Mouse (Mus musculus) neural tube, embryonic 15.5 days (tissue): Measurements from ENCODE around the gene Arhgef9. TPM values are rescaled to one million over a fixed set of nuclear protein-coding genes. Genes with fewer than 3 reads are reported as not detected.
A peak's percentile ranks its signal among the peaks of the same experiment; 100 is the strongest.

ENCODE experiments used
- ATAC-seq: fragments of 200-750 bp; cut with Nextera tagmentation; 2 replicates; pipeline ENCODE4 v1.8.0; 2017; ENCODE audit warnings: mild to moderate bottlenecking, moderate TSS enrichment, moderate library complexity; ENCODE audit not compliant: low FRiP score
- H3K27ac ChIP-seq: fragments of 300-500 bp; sonication (generic); replicated peaks from 2 replicates; pipeline ENCODE4 v1.5.1; 2015; ENCODE audit warnings: mild to moderate bottlenecking, inconsistent platforms
- H3K27me3 ChIP-seq: fragments of 300-500 bp; sonication (generic); replicated peaks from 2 replicates; pipeline ENCODE4 v1.6.1; 2015; ENCODE audit warnings: inconsistent platforms
- H3K36me3 ChIP-seq: fragments of 300-500 bp; sonication (generic); 2 replicates; pipeline ENCODE4 v1.6.1; 2015; ENCODE audit warnings: inconsistent platforms
- H3K4me1 ChIP-seq: fragments of 300-500 bp; sonication (generic); 2 replicates; pipeline ENCODE4 v1.6.1; 2015; ENCODE audit warnings: inconsistent platforms
- H3K4me2 ChIP-seq: fragments of 300-500 bp; sonication (generic); 2 replicates; pipeline ENCODE4 v1.6.1; 2015; ENCODE audit warnings: inconsistent platforms, mild to moderate bottlenecking, moderate library complexity
- H3K4me3 ChIP-seq: fragments of 300-500 bp; sonication (generic); replicated peaks from 2 replicates; pipeline ENCODE4 v1.5.1; 2015; ENCODE audit warnings: mild to moderate bottlenecking, inconsistent platforms
- H3K9ac ChIP-seq: fragments of 300-500 bp; sonication (generic); replicated peaks from 2 replicates; pipeline ENCODE4 v1.6.1; 2015; ENCODE audit warnings: mild to moderate bottlenecking, inconsistent platforms
- H3K9me3 ChIP-seq: fragments of 300-500 bp; sonication (generic); replicated peaks from 2 replicates; pipeline ENCODE4 v1.6.1; 2016; ENCODE audit warnings: inconsistent platforms
- WGBS: fragments of 180-500 bp; shearing (Covaris S2); methylation state at CpG from one replicate; pipeline ENCODE4 v1.1.7; 2015; ENCODE audit warnings: mixed read lengths; 5-methylcytosine and 5-hydroxymethylcytosine counted together
- polyA plus RNA-seq: library from polyadenylated mRNA; unstranded; fragments of >200 nt; fragmentation: Nextera tagmentation; extraction: Ambion mirVana; gene quantifications from 2 replicates; pipeline ENCODE4 v1.2.1, GENCODE M21; 2015

Arhgef9 gene
- polyA plus RNA-seq, 1 experiment from 2014 or later: 45.7 TPM

DNA sequence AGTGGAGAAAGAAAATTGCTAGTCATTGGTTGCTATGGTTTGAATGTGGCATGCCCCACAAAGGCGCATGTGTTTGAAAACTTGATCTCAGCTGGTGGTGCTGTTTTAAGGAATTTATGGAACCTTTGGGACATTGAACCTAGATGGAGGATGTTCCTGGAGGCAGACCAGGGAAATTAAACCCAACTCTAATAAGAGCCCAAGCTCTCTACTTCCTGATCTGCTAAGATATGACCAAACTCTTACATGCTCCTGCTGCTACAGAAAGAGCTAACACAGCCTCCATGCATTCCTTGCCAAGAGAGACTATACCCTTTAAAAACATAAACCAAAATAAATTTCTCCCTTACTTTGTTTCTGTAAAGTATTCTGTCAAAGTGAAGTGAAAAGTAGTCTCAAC lies 63.7 kb downstream of the Arhgef9 start:
- no peaks in the 10 kb centered on the region for H3K36me3 ChIP-seq
- H3K27me3 ChIP-seq: no peaks in the 10 kb centered on the region
- 64% methylated on average over 1 of the region's 1 CpGs for WGBS
- ATAC-seq: no peak
- H3K4me3 ChIP-seq: no peak overlapping the region
- no peaks in the 10 kb centered on the region for H3K9me3 ChIP-seq
- H3K27ac ChIP-seq: no peak overlapping the region
- no peak overlapping the region for H3K4me2 ChIP-seq
- H3K9ac ChIP-seq: no peak overlapping the region
- no peaks in the 10 kb centered on the region for H3K4me1 ChIP-seq

DNA sequence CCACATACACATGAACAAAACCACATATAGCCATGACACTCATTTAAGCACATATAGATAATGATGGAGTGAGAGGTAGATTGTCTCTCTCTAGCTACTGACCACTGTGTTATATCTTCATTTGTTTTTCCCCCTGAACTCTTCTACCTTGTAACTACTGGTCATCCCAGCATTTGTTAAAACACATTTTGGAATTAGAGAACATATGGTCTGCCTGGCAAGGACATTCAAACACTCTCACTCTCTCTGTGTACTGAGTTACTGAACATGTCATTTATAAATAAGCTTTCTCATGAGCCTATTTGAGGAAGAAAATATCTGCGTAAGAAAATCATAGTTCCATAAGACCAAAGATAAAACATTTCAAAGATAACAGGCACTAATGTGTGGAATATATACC lies 64.9 kb downstream of the Arhgef9 start:
- Histone ChIP-seq H3K27ac (no peak overlapping the region), H3K4me2 (no peak overlapping the region), H3K36me3 (no peaks in the 10 kb centered on the region), H3K4me1 (no peaks in the 10 kb centered on the region), H3K27me3 (no peaks in the 10 kb centered on the region), H3K9ac (no peak overlapping the region), H3K9me3 (no peaks in the 10 kb centered on the region), H3K4me3 (no peak overlapping the region)
- ATAC-seq: no peak
- whole genome bisulfite sequencing: 90% methylated on average over 1 of the region's 1 CpGs

DNA sequence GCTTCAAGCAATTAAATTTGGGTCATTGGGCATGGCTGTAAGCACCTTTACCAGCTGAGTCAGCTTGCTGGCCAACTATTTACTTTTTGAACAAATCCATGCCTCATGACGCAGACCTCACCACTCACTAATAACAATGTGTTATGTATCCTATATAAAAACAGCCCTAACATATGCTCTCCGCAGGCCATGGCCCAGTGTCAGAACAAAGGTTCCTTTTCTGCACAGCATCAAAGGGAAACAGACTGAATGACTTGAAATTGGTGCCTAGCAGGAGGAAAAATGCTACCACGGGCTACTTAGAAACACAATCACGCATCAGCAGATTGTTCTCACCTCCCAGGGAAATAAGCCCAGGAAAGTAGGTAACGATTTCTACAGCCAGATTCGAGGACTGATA lies 73.2 kb downstream of the Arhgef9 start:
- Histone ChIP-seq H3K9me3 (no peaks in the 10 kb centered on the region), H3K36me3 (no peaks in the 10 kb centered on the region), H3K27me3 (no peaks in the 10 kb centered on the region), H3K4me2 (no peak overlapping the region), H3K27ac (no peak overlapping the region), H3K4me3 (no peak overlapping the region), H3K9ac (no peak overlapping the region), H3K4me1 (no peaks in the 10 kb centered on the region)
- 48% methylated on average over 6 of the region's 6 CpGs for WGBS
- ATAC-seq: no peak

DNA sequence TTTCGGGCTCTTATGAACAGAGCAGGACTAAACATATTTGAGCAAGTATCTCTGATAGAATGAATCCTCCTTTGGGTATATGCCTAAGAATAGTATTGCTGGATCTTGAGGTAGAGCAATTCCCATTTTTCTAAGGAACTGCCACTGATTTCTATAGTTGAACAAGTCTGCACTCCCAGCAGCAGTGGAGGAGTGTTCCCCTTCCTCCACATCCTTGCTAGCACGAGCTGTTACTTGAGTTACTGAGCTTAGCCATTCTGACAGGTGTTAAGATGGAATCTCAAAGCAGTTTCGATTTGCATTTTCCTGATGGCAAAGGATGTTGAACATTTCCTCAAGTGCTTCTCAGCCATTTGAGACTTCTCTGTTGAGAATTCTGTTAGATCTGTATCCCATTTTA lies 92.3 kb downstream of the Arhgef9 start:
- Histone ChIP-seq H3K9me3 (no peaks in the 10 kb centered on the region), H3K36me3 (no peaks in the 10 kb centered on the region), H3K27ac (no peak overlapping the region), H3K27me3 (no peaks in the 10 kb centered on the region), H3K4me3 (no peak overlapping the region), H3K9ac (no peak overlapping the region), H3K4me1 (no peaks in the 10 kb centered on the region), H3K4me2 (no peak overlapping the region)
- WGBS: 89% methylated on average over 3 of the region's 3 CpGs
- ATAC-seq: no peak

DNA sequence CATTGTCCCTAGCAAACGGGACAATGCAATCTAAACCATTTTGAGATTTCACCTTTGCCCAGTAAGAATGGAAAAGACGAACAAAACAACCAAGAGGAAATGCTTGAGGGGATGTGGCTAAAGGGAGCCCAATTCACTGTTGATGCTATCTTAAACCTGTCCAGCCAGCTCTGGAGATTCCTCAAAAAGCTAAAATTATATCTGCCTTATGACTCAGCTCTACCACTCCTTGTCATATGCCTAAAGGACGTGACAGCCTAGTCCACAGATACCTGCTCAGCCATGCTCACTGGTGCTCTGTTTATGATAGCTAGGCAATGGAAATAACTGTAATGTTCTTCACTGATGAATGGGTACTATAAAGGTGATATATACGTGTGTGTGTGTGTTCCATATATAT lies 109.0 kb downstream of the Arhgef9 start:
- 77% methylated on average over 4 of the region's 4 CpGs for WGBS
- no peak for ATAC-seq

DNA sequence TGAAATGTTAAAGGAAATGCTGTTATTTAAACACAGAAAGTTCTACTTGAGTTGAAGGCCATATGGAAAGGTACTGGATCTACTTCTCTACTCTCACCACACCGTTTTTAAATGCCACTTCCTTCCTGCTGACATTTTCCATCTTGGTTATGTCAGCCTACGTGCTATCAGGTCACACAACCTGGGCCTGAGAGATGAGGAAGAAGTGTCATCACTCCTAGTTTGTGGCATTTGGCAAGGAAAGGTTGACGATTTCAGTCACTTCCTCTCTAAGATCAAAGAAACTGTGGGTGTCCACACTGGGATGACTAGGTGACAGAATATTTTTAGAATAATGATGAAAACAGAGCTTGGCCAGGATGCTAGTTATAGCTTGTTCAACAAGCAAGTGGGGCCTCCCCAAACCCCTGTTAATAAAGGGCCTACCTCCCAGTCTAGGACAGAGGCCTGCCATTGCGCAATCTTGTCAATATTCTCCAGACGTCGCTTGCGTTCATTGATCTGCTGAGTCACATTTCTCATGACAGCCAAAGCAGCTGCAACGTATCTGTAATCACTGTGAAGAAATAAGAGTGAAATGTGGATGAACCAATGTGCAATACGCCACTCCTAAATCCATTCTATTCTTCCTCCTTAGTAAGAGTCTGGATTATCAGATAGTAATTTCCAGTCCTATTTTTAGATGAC lies 119.5 kb downstream of the Arhgef9 start:
- Histone ChIP-seq H3K4me3 (no peak overlapping the region), H3K27me3 (no peaks in the 10 kb centered on the region), H3K36me3 (no peaks in the 10 kb centered on the region), H3K9ac (no peak overlapping the region), H3K4me2 (no peak overlapping the region), H3K4me1 (no peaks in the 10 kb centered on the region), H3K27ac (no peak overlapping the region), H3K9me3 (no peaks in the 10 kb centered on the region)
- no peak for ATAC-seq
- 91% methylated on average over 9 of the region's 9 CpGs for WGBS

More for the DNA sequence above, 109.0 kb downstream of the Arhgef9 start:
- Histone ChIP-seq H3K9me3 (no peaks in the 10 kb centered on the region), H3K4me1 (no peaks in the 10 kb centered on the region), H3K4me2 (no peak overlapping the region), H3K4me3 (no peak overlapping the region), H3K27ac (no peak overlapping the region), H3K9ac (no peak overlapping the region), H3K36me3 (no peaks in the 10 kb centered on the region), H3K27me3 (no peaks in the 10 kb centered on the region)

DNA sequence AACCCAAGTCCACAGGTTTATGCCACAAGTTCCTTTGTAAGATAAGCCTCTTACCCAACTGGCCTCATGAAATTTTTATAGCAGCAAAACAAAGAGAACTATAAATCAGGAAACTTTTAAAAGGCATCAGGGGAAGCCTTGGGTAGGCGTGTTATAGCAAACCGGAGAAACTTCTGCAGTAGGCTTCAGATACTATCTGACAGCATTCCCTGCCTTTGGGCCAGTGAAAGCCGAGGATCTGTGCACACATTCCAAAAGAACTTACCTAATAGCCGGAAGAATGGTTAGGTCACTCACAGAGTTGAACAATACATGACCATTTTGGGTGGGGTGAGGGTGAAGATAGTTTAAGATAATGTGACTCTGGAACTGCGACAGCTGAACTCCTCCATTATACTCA lies 168.7 kb downstream of the Arhgef9 start:
- Histone ChIP-seq H3K27ac (no peak overlapping the region), H3K9me3 (no peaks in the 10 kb centered on the region), H3K27me3 (no peaks in the 10 kb centered on the region), H3K4me3 (no peak overlapping the region), H3K36me3 (no peaks in the 10 kb centered on the region), H3K9ac (no peak overlapping the region), H3K4me2 (no peak overlapping the region), H3K4me1 (no peaks in the 10 kb centered on the region)
- WGBS: 55% methylated on average over 5 of the region's 5 CpGs
- no peak for ATAC-seq

DNA sequence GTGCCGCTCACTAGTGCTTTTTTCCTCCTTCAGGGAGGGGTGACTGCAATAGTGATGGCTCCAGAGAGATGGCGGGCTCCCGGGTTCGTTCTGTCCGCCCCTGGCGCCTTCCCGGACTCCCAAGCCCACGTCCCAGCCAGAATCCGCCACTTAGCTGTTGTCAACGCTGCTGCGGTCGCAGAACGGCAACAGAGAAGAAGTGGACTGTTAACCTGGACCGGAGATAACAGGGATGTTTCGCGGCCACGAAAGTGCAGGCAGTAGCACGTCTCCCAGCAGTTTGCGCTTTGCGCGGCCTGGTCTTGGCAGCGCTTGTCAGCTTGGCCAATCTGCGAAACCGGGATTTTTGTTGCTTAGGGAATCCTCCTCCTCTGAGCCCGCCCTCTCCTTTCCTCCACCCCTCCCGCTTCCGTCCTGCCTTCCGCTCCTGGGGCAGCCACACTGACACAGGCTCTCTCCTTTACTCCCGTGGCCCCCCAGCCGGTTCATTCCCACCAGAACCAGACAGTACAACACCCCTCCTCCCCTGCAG lies 170.2 kb downstream of the Arhgef9 start, which contains the start of gene Spin4:
Gene Spin4 (minus strand): TSS at position 322 of the 532 bp plus-strand sequence.
- H3K9ac ChIP-seq: peak within 1 kb of the TSS; percentile 49
- ATAC-seq: peak; percentile 90
- no peaks in the 10 kb centered on the region for H3K27me3 ChIP-seq
- no peaks in the 10 kb centered on the region for H3K9me3 ChIP-seq
- WGBS: 14% methylated on average over 30 of the region's 30 CpGs
- H3K4me1 ChIP-seq: no peaks in the 10 kb centered on the region
- H3K4me3 ChIP-seq: peak within 1 kb of the TSS; percentile 51
- peak within 1 kb of the TSS; percentile 85 for H3K27ac ChIP-seq
- peak within 1 kb of the TSS; percentile 62 for H3K4me2 ChIP-seq
- no peaks in the 10 kb centered on the region for H3K36me3 ChIP-seq

DNA sequence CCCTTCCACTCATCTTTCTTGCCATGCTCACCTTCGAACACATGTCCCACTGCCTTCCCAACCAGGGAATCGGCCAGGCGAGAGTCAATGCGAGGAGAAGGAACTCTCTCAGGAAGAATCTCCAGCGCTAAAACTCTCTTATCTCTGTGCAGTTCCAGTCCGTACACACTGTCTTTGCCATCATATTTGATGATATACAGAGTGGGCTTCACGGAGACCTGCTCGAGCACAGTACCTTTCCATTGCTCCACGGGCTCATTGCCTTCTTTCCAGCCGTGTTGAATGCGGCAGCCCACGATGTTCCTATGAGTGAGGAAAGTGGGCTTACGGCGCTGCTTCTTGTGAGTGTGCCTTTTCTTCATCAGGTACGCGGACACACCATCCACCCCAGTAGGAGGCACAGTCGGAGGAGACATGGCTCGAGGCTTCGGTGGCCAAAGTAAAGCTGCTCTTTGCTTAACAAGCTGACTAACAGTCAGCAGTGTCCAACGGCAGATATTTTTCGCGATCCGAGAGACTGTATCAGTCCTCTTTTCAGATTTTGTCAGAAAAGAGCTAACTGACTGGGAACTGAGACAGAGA lies 170.8 kb downstream of the Arhgef9 start:
- ATAC-seq: peak; percentile 77
- Histone ChIP-seq H3K9me3 (no peaks in the 10 kb centered on the region), H3K36me3 (no peaks in the 10 kb centered on the region), H3K4me3 (peak overlapping the region; percentile 51), H3K4me1 (no peaks in the 10 kb centered on the region), H3K9ac (peak overlapping the region; percentile 49), H3K27me3 (no peaks in the 10 kb centered on the region), H3K27ac (peak overlapping the region; percentile 85), H3K4me2 (peak overlapping the region; percentile 62)
- WGBS: 22% methylated on average over 23 of the region's 23 CpGs

DNA sequence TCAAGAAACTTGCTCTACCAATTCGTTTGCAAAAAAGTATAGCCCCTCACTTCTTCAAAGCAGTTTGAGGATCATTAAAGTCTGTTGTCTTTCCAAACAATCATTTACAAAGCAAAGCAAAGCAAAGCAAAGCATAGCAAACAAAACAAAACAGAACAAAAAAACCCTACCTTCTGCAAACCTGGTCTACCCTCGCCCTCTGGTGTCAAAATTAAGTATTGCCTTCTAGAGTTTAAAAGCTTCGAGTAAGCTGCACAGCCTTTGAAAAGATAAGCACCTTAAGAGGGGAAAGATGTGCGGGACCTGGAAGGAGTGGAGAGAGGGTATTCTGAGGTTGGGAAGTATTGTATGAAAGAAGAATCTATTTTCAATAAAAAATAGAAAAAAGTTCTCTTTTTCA lies 184.6 kb downstream of the Arhgef9 start:
- no peak overlapping the region for H3K4me3 ChIP-seq
- 24% methylated on average over 4 of the region's 4 CpGs for WGBS
- ATAC-seq: no peak
- H3K4me1 ChIP-seq: no peaks in the 10 kb centered on the region
- H3K36me3 ChIP-seq: no peaks in the 10 kb centered on the region
- H3K27ac ChIP-seq: no peak overlapping the region
- no peak overlapping the region for H3K4me2 ChIP-seq
- H3K27me3 ChIP-seq: 0 out of 2 replicates have a peak, but pooled peaks cover under 1% of the 10 kb centered on the region
- no peaks in the 10 kb centered on the region for H3K9me3 ChIP-seq
- H3K9ac ChIP-seq: no peak overlapping the region
